Mouse (Mus musculus) CH12.LX (cell line): Measurements from ENCODE around the gene Slc4a4. TPM values are rescaled to one million over a fixed set of nuclear protein-coding genes. Genes with fewer than 3 reads are reported as not detected.

Source experiments
- DNase-seq: peaks from one replicate; pipeline ENCODE4 v3.0.0-alpha.2; 2013; ENCODE audit errors: extremely low read depth
- H3K27ac ChIP-seq: 2 replicates; pipeline ENCODE4 v1.5.1; 2012; ENCODE audit warnings: low read depth, mild to moderate bottlenecking, control low read depth, moderate library complexity; ENCODE audit not compliant: insufficient read depth
- H3K27me3 ChIP-seq: replicated peaks from 2 replicates; pipeline ENCODE3; 2012; ENCODE audit warnings: inconsistent platforms
- H3K36me3 ChIP-seq, 2 experiments: replicated peaks in 1 of 2; 2 replicates each; pipeline versions ENCODE3 to v1.6.1; 2012; ENCODE audit warnings: inconsistent platforms in 1 of 2, low read length in 1 of 2, mild to moderate bottlenecking in 1 of 2, mixed read lengths in 1 of 2, moderate library complexity in 1 of 2; ENCODE audit not compliant: control insufficient read depth in 1 of 2, insufficient read depth in 1 of 2
- H3K4me1 ChIP-seq, 2 experiments: 2 replicates each; pipeline ENCODE4 v1.6.1; 2012; ENCODE audit warnings: inconsistent platforms in 1 of 2, moderate library complexity in 1 of 2; ENCODE audit not compliant: insufficient read depth in 2 of 2, control insufficient read depth in 1 of 2
- H3K4me2 ChIP-seq: 2 replicates; pipeline ENCODE4 v1.6.1; 2012; ENCODE audit warnings: low read depth, mild to moderate bottlenecking, control low read depth; ENCODE audit not compliant: poor library complexity, insufficient read depth, severe bottlenecking
- H3K4me3 ChIP-seq, 3 experiments: fragments of 150-350 bp in 1 of 3; sonication (generic) in 1 of 3; replicated peaks in 1 of 3; 2 replicates each; pipeline versions ENCODE3 to v1.5.1; 2011 to 2012; ENCODE audit warnings: low read depth in 2 of 3, low read length in 2 of 3, mild to moderate bottlenecking in 2 of 3, moderate library complexity in 2 of 3, control low read depth in 1 of 3, improper control_type of control experiment in 1 of 3, inconsistent platforms in 1 of 3, mixed read lengths in 1 of 3; ENCODE audit not compliant: poor library complexity in 1 of 3
- H3K79me2 ChIP-seq: replicated peaks from 2 replicates; pipeline ENCODE4 v1.6.1; 2012; ENCODE audit warnings: mild to moderate bottlenecking, moderate library complexity; ENCODE audit not compliant: control insufficient read depth, poor library complexity, insufficient read depth, severe bottlenecking; ENCODE audit errors: extremely low read depth
- H3K9ac ChIP-seq: 2 replicates; pipeline ENCODE4 v1.6.1; 2012; ENCODE audit warnings: low read depth, mild to moderate bottlenecking, control low read depth, moderate library complexity; ENCODE audit not compliant: insufficient read depth
- H3K9me3 ChIP-seq: replicated peaks from 2 replicates; pipeline ENCODE3; 2012; ENCODE audit warnings: low read length, inconsistent platforms, mixed read lengths
- BHLHE40 ChIP-seq: IDR thresholded peaks from 2 replicates; pipeline ENCODE4 v1.6.1; 2011; ENCODE audit warnings: mild to moderate bottlenecking, low read depth, low read length, improper control_type of control experiment
- CHD1 ChIP-seq: IDR thresholded peaks from 2 replicates; pipeline ENCODE4 v1.6.1; 2012; ENCODE audit warnings: low read depth, low read length, improper control_type of control experiment, inconsistent platforms
- CHD2 ChIP-seq: IDR thresholded peaks from 2 replicates; pipeline ENCODE4 v1.6.1; 2011; ENCODE audit warnings: low read length, improper control_type of control experiment
- CTCF ChIP-seq, 2 experiments: IDR thresholded peaks in 1 of 2; conservative IDR thresholded peaks in 1 of 2; 2 replicates each; pipeline ENCODE4 v1.5.1; 2011 to 2012; ENCODE audit warnings: low read depth in 2 of 2, low read length in 2 of 2, improper control_type of control experiment in 1 of 2, inconsistent platforms in 1 of 2, mild to moderate bottlenecking in 1 of 2, moderate library complexity in 1 of 2
- GABPA ChIP-seq: IDR thresholded peaks from 2 replicates; pipeline ENCODE4 v1.6.1; 2012; ENCODE audit warnings: low read depth, low read length, improper control_type of control experiment, inconsistent platforms; ENCODE audit not compliant: insufficient replicate concordance
- HCFC1 ChIP-seq: IDR thresholded peaks from 2 replicates; pipeline ENCODE4 v1.6.1; 2012; ENCODE audit warnings: low read depth, mild to moderate bottlenecking, inconsistent platforms, low read length, improper control_type of control experiment
- IRF4 ChIP-seq: IDR thresholded peaks from 2 replicates; pipeline ENCODE4 v1.6.1; 2014; ENCODE audit warnings: low read depth, mild to moderate bottlenecking, inconsistent platforms, low read length, improper control_type of control experiment
- JUN ChIP-seq: IDR thresholded peaks from 2 replicates; pipeline ENCODE4 v1.6.1; 2011; ENCODE audit warnings: low read depth, mild to moderate bottlenecking, low read length, improper control_type of control experiment, moderate library complexity; ENCODE audit not compliant: insufficient read depth
- KAT2A ChIP-seq: IDR thresholded peaks from 2 replicates; pipeline ENCODE4 v1.6.1; 2012; ENCODE audit warnings: low read length, improper control_type of control experiment, inconsistent platforms; ENCODE audit not compliant: insufficient replicate concordance
- MAFK ChIP-seq: IDR thresholded peaks from 2 replicates; pipeline ENCODE4 v1.6.1; 2011; ENCODE audit warnings: low read length, improper control_type of control experiment; ENCODE audit not compliant: insufficient replicate concordance
- MEF2A ChIP-seq: IDR thresholded peaks from 2 replicates; pipeline ENCODE4 v1.6.1; 2014; ENCODE audit warnings: low read depth, mild to moderate bottlenecking, inconsistent platforms, low read length, improper control_type of control experiment, borderline replicate concordance
- MYC ChIP-seq: IDR thresholded peaks from 2 replicates; pipeline ENCODE4 v1.6.1; 2011; ENCODE audit warnings: low read depth, mild to moderate bottlenecking, improper control_type of control experiment, low read length
- POLR2A ChIP-seq: IDR thresholded peaks from 2 replicates; pipeline ENCODE4 v1.6.1; 2011; ENCODE audit warnings: low read depth, mild to moderate bottlenecking, improper control_type of control experiment, low read length
- POLR2AphosphoS2 ChIP-seq: IDR thresholded peaks from 2 replicates; pipeline ENCODE4 v1.6.1; 2011; ENCODE audit warnings: low read depth, low read length, improper control_type of control experiment
- RAD21 ChIP-seq: IDR thresholded peaks from 2 replicates; pipeline ENCODE4 v1.6.1; 2011; ENCODE audit warnings: low read depth, mild to moderate bottlenecking, low read length, improper control_type of control experiment, moderate library complexity
- SMC3 ChIP-seq: IDR thresholded peaks from 2 replicates; pipeline ENCODE4 v1.6.1; 2011; ENCODE audit warnings: low read depth, low read length, improper control_type of control experiment
- TBP ChIP-seq: conservative IDR thresholded peaks from 2 replicates; pipeline ENCODE4 v1.6.1; 2011; ENCODE audit warnings: low read depth, low read length, improper control_type of control experiment
- UBTF ChIP-seq: IDR thresholded peaks from 2 replicates; pipeline ENCODE4 v1.6.1; 2012; ENCODE audit warnings: low read depth, mild to moderate bottlenecking, inconsistent platforms, low read length, improper control_type of control experiment, moderate library complexity
- USF1 ChIP-seq: IDR thresholded peaks from 2 replicates; pipeline ENCODE4 v1.6.1; 2014; ENCODE audit warnings: low read depth, mild to moderate bottlenecking, inconsistent platforms, low read length, improper control_type of control experiment
- ZC3H11A ChIP-seq: IDR thresholded peaks from 2 replicates; pipeline ENCODE4 v1.6.1; 2012; ENCODE audit warnings: low read depth, mild to moderate bottlenecking, inconsistent platforms, low read length, improper control_type of control experiment
- ZNF384 ChIP-seq: IDR thresholded peaks from 2 replicates; pipeline ENCODE4 v1.6.1; 2012; ENCODE audit warnings: low read depth, low read length, improper control_type of control experiment, inconsistent platforms
- dilution Hi-C: fragments of 300-500 bp; cut with MboI; formaldehyde crosslinking; loops from 2 replicates; pipeline ENCODE4 v1.14.3; 2020; ENCODE audit warnings: low sequenced_read_pairs; ENCODE audit not compliant: extremely low pct_unique_long_range_greater_than_20kb, extremely low pct_ligation_motif_present
- in situ Hi-C: fragments of 300-500 bp; cut with MboI; formaldehyde crosslinking; loops from 3 replicates; pipeline ENCODE4 v1.14.3; 2019; ENCODE audit warnings: low sequenced_read_pairs, low pct_ligation_motif_present, low pct_unique_long_range_greater_than_20kb, mixed read lengths
- polyA plus RNA-seq: library from polyadenylated mRNA; unstranded; fragments of >175 nt; gene quantifications from 2 replicates; pipeline ENCODE4 v1.2.1, GENCODE M21; 2012; ENCODE audit warnings: low read depth; ENCODE audit not compliant: insufficient read length
- total RNA-seq, 2 experiments: library from RNA; depleted of rRNA; stranded (reverse); fragments of 300-350 nt in 1 of 2; fragments of >200 nt in 1 of 2; gene quantifications; 2 replicates each; pipeline ENCODE4 v1.2.3; 2012 to 2014

Slc4a4 gene
- total and polyA plus RNA-seq, 3 experiments: not detected

DNA sequence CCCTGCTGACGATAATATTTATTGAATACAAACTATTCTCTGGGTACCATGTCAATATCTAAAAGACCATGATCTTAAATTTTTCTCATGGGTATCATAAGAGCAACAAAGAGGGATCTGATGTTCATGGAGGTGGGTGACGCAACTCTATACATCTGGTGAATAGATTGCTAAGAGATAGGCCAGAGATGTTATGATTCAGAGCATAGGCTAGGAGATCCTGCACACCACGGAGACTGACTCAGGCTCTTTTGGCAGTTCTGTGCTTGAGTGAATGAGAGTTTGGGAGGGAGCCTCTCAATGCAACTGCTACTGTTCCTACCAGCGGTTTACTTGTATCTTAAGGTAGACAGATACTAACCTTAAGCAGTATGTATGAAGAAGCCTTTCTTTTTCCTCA is 79.9 kb downstream of the Slc4a4 start (continued):
- TF ChIP-seq JUN (no peak), KAT2A (no peak)
- TF ChIP-seq, all 38 proteins: peak for 0

- in situ Hi-C loops (no loop called here), dilution Hi-C loops (no loop called here)
- Histone ChIP-seq H3K27me3 (no peaks in the 10 kb centered on the region), H3K4me1 (no peaks in the 10 kb centered on the region), H3K4me3 (no peak overlapping the region), H3K4me2 (no peak overlapping the region), H3K79me2 (no peaks in the 10 kb centered on the region), H3K9ac (no peak overlapping the region), H3K27ac (no peak overlapping the region), H3K9me3 (no peaks in the 10 kb centered on the region), H3K36me3 (no peaks in the 10 kb centered on the region)
- TF ChIP-seq MEF2A (no peak), IRF4 (no peak), BHLHE40 (no peak), USF1 (no peak), UBTF (no peak), POLR2A (no peak), MAFK (no peak), CHD2 (no peak), POLR2AphosphoS2 (no peak), JUN (no peak), GABPA (no peak), ZC3H11A (no peak), MYC (no peak), KAT2A (no peak), RAD21 (no peak), HCFC1 (no peak), CHD1 (no peak), ZNF384 (no peak)
- no peak for DNase-seq
These were observed 82.5 kb downstream of the Slc4a4 start for GRCm38 (mm10) chr5:88968923-88969639.

- Histone ChIP-seq H3K79me2 (no peaks in the 10 kb centered on the region), H3K4me2 (no peak overlapping the region), H3K9me3 (no peaks in the 10 kb centered on the region), H3K27ac (no peak overlapping the region), H3K36me3 (no peaks in the 10 kb centered on the region), H3K4me1 (no peaks in the 10 kb centered on the region), H3K27me3 (no peaks in the 10 kb centered on the region), H3K9ac (no peak overlapping the region), H3K4me3 (no peak overlapping the region)
- peak; percentile 28 for TF ChIP-seq RAD21
- TF ChIP-seq TBP: no peak
- peak; percentile 24 for TF ChIP-seq SMC3
- TF ChIP-seq KAT2A: no peak
- peak in 1 of 2 experiments; percentile 47; a peak in 2 of 4 replicates for TF ChIP-seq CTCF (conservative IDR thresholded peaks at IDR 0.05 in 1 of 2, IDR thresholded peaks at IDR 0.05 in 1 of 2; ENCODE audit: low read depth in 2 of 2, low read length in 2 of 2)
- no peak for DNase-seq
- in situ Hi-C loops (no loop called here), dilution Hi-C loops (no loop called here)
These were observed 84.9 kb downstream of the Slc4a4 start for GRCm38 (mm10) chr5:88971554-88971953.
